Mouse (Mus musculus) kidney, postnatal 0 days (tissue): ENCODE results near the gene Cdipt. TPM values are rescaled to one million over a fixed set of nuclear protein-coding genes. Genes with fewer than 3 reads are reported as not detected.

Experiments used
- ATAC-seq: fragments of 200-750 bp; cut with Nextera tagmentation; replicated peaks from 2 replicates; pipeline ENCODE4 v1.8.0; 2017; ENCODE audit warnings: low read depth, moderate number of reproducible peaks, moderate TSS enrichment, moderate library complexity; ENCODE audit not compliant: low FRiP score
- DNase-seq: peaks from one replicate; pipeline ENCODE4 v3.0.0-alpha.2; 2016; ENCODE audit warnings: low spot score
- H3K27ac ChIP-seq: fragments of 300-500 bp; sonication (generic); 2 replicates; pipeline ENCODE4 v1.5.1; 2014; ENCODE audit warnings: mild to moderate bottlenecking
- H3K27me3 ChIP-seq: fragments of 300-500 bp; sonication (generic); 2 replicates; pipeline ENCODE4 v1.6.1; 2014; ENCODE audit warnings: low read length, mixed read lengths; ENCODE audit not compliant: insufficient read depth
- H3K36me3 ChIP-seq: fragments of 300-500 bp; sonication (generic); 2 replicates; pipeline ENCODE4 v1.6.1; 2014; ENCODE audit warnings: low read length, mixed read lengths; ENCODE audit not compliant: insufficient read depth
- H3K4me1 ChIP-seq: fragments of 300-500 bp; sonication (generic); replicated peaks from 2 replicates; pipeline ENCODE4 v1.6.1; 2014; ENCODE audit warnings: antibody characterized with exemption, low read length, mixed read lengths; ENCODE audit not compliant: insufficient read depth
- H3K4me2 ChIP-seq: fragments of 300-500 bp; sonication (generic); 2 replicates; pipeline ENCODE4 v1.6.1; 2014; ENCODE audit warnings: mild to moderate bottlenecking, low read length, moderate library complexity, mixed read lengths
- H3K4me3 ChIP-seq: fragments of 300-500 bp; sonication (generic); replicated peaks from 2 replicates; pipeline ENCODE4 v1.5.1; 2014; ENCODE audit warnings: low read depth, low read length
- H3K9ac ChIP-seq: fragments of 300-500 bp; sonication (generic); 2 replicates; pipeline ENCODE4 v1.6.1; 2014; ENCODE audit warnings: low read depth, low read length
- H3K9me3 ChIP-seq: fragments of 300-500 bp; sonication (generic); replicated peaks from 2 replicates; pipeline ENCODE4 v1.6.1; 2016; ENCODE audit warnings: low read length, inconsistent platforms, mixed read lengths
- CTCF ChIP-seq: IDR thresholded peaks from 2 replicates; pipeline ENCODE4 v1.5.1; 2016; ENCODE audit warnings: antibody characterized with exemption, low read depth, mild to moderate bottlenecking, moderate library complexity
- WGBS: fragments of 180-500 bp; shearing (Covaris S2); extraction: QIAGEN DNeasy Blood & Tissue Kit; methylation state at CpG from one replicate; pipeline ENCODE4 v1.1.7; 2014; 5-methylcytosine and 5-hydroxymethylcytosine counted together
- polyA plus RNA-seq: library from polyadenylated mRNA; unstranded; fragments of >200 nt; fragmentation: Nextera tagmentation; extraction: Ambion mirVana; gene quantifications from 2 replicates; pipeline ENCODE4 v1.2.1, GENCODE M21; 2015

Gene Cdipt
- polyA plus RNA-seq, 1 experiment from 2014 or later: 118 TPM

DNA sequence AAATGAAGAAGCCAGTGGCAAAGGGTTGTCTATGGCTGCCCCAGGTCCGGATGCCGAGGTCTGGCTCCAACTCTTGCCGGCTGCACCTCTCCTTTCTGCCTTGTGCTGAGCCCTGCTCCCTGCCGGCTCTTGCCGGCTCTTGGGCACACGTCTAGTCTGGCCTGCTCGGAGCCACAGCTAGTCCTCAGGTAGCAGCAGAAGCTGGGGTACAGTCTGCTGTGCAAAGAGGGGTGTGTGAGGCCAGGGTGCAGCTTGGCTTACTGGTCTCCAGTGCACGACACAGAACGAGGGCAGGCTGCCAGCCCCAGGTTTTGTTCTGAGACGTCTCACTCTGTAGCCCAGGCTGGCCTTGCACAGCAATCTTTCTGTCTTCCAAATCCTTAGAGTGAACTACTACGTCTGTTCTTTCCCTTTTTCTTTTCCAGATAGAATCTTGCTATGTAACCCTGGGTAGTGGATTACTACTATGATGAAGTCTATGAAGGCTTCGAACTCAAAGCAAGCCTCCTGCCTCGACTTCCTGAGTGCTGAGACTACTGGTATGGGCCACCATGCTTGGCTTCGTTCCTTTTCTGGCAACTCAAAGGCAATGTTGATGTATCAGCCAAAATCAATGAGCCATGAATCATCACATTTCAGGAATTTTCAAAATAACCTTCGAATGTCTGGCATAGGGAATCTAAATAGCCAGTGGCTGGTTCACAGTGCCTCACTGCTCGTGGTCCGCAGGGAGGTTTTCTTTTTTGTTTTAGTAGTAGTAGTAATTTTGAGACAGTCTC lies 33.8 kb downstream of the Cdipt start:
- 73% methylated on average over 17 of the region's 17 CpGs for WGBS
- Histone ChIP-seq H3K27ac (peak overlapping the region; percentile 83), H3K4me3 (no peak overlapping the region), H3K36me3 (0 out of 2 replicates have a peak, but pooled peaks cover 4% of the 10 kb centered on the region), H3K27me3 (no peaks in the 10 kb centered on the region), H3K9me3 (no peaks in the 10 kb centered on the region), H3K4me2 (no peak overlapping the region), H3K4me1 (peaks cover 16% of the 10 kb centered on the region; the same call in 1 of the 2 replicates), H3K9ac (peak overlapping the region; percentile 56; the same call in 1 of the 2 replicates)
- no peak for ATAC-seq
- no peak for DNase-seq
- no peak for TF ChIP-seq CTCF

DNA sequence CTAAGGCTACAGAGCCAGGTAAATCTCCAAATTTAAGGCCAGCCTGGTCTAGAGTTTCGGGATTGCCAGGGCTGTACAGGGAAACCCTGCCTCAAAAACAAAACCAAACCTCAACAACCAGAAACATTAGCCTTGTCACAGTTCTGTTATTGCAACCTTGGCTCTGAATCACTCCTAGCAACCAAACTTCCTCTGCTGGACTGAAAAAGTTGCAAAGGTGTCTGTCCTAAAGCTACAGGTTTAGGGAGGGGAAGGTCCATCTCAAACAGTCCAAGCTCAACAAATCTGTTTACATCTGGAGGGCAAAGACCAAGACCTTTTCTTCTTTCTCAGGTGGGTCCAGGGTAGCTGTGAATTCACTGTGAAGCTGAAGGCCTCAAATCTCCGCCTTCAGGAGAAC lies 35.3 kb downstream of the Cdipt start:
- 91% methylated on average over 2 of the region's 2 CpGs for WGBS
- no peak for TF ChIP-seq CTCF

DNA sequence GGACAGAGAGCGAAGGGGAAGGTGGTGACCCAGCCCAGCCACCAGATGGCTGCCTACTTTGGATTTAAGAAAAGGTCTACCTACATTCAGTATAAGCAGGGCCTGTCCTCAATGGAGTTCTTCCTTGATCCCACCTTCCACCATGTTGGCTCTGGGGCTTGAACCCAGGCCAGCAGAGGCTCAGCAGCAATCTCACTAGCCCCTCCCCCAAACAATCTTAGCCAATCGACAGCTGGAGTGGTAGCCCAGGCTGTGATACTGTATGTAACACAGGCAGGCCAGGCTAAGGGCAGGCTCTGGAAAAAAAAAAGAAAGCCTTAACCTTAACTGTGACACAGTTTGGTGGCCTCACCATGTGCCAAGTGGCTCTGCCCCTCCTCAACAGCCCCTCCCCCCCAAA lies 36.0 kb downstream of the Cdipt start:
- H3K36me3 ChIP-seq: 0 out of 2 replicates have a peak, but pooled peaks cover 4% of the 10 kb centered on the region
- H3K27ac ChIP-seq: no peak overlapping the region
- no peak overlapping the region for H3K9ac ChIP-seq
- peaks cover 20% of the 10 kb centered on the region; the same call in 1 of the 2 replicates for H3K4me1 ChIP-seq
- ATAC-seq (no peak), DNase-seq (no peak)
- 82% methylated on average over 2 of the region's 2 CpGs for WGBS
- TF ChIP-seq CTCF: peak; percentile 20; the same call in 1 of the 2 replicates
- H3K4me3 ChIP-seq: no peak overlapping the region
- H3K4me2 ChIP-seq: no peak overlapping the region
- no peaks in the 10 kb centered on the region for H3K27me3 ChIP-seq
- no peaks in the 10 kb centered on the region for H3K9me3 ChIP-seq

More for the DNA sequence above, 35.3 kb downstream of the Cdipt start:
- H3K27ac ChIP-seq: no peak overlapping the region
- H3K4me3 ChIP-seq: no peak overlapping the region
- H3K9me3 ChIP-seq: no peaks in the 10 kb centered on the region
- ATAC-seq (no peak), DNase-seq (no peak)
- H3K4me2 ChIP-seq: no peak overlapping the region
- H3K27me3 ChIP-seq: no peaks in the 10 kb centered on the region
- 0 out of 2 replicates have a peak, but pooled peaks cover 4% of the 10 kb centered on the region for H3K36me3 ChIP-seq
- H3K9ac ChIP-seq: no peak overlapping the region
- H3K4me1 ChIP-seq: peaks cover 20% of the 10 kb centered on the region; the same call in 1 of the 2 replicates

DNA sequence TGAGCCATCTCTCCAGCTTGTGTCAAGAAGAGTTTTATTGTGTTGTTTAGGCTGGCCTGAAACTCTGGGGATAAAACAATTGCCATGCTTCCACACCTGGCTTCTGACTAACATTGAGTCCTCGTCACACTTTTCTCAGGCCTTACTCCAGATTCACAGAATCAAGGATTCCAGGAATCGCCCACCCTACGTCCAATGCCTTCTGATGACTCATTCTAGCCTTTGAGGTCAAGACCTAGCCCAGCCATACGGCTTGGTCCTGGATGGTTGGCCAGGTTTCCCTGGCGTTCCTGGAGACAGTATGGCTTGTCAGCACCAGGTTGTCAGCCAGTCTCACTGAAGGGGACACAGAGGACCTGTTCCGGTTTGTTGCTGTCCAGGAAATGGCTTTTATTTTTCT lies 36.7 kb downstream of the Cdipt start:
- whole genome bisulfite sequencing: 71% methylated on average over 6 of the region's 6 CpGs
- Histone ChIP-seq H3K9ac (no peak overlapping the region), H3K4me1 (peaks cover 20% of the 10 kb centered on the region; the same call in 1 of the 2 replicates), H3K36me3 (0 out of 2 replicates have a peak, but pooled peaks cover 4% of the 10 kb centered on the region), H3K27me3 (no peaks in the 10 kb centered on the region), H3K4me2 (no peak overlapping the region), H3K27ac (no peak overlapping the region), H3K4me3 (no peak overlapping the region), H3K9me3 (no peaks in the 10 kb centered on the region)
- TF ChIP-seq CTCF: no peak
- ATAC-seq (no peak), DNase-seq (no peak)

DNA sequence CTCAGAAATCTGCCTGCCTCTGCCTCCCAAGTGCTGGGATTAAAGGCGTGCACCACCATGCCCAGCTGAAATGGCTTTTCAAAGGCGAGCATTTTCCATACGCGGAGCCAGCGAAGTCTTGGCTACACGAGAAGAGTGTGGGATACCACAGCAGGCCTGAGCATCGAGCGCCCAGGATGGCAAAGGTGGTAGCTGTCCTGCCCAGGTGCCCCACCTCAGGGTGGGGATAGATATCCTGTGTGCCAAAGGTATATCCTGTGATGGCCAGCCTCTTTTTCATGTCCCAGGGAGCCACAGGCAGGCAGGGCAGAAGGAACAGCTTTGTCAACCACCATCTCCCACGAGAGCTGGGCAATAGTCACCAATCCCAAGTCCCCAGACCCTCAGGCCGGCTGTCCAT lies 37.1 kb downstream of the Cdipt start:
- Histone ChIP-seq H3K9ac (no peak overlapping the region), H3K4me1 (peaks cover 23% of the 10 kb centered on the region; the same call in 1 of the 2 replicates), H3K4me2 (no peak overlapping the region), H3K4me3 (no peak overlapping the region), H3K27me3 (no peaks in the 10 kb centered on the region), H3K27ac (no peak overlapping the region), H3K9me3 (no peaks in the 10 kb centered on the region), H3K36me3 (0 out of 2 replicates have a peak, but pooled peaks cover 4% of the 10 kb centered on the region)
- 95% methylated on average over 10 of the region's 10 CpGs for WGBS
- no peak for DNase-seq
- no peak for TF ChIP-seq CTCF
- ATAC-seq: no peak

DNA sequence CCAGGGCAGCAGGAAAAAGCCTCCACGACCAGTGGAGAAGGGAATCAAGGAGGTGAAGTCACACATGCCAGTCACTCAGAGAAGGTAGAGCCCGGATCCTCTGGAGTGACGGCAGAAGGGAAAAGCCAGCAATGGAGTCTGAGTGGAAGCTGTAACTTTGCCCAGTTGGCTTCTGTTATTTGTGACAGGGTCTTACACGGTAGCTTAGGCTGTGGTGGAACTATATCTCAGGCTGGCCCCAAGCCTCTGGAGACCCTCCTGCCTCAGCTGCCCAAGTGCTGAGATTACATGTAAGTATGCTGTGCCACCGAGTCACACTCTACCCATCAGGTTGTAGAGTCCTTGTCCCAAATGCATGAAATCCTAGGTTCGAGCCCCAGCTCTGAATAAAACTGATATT lies 37.7 kb downstream of the Cdipt start:
- 94% methylated on average over 6 of the region's 6 CpGs for WGBS
- no peak for TF ChIP-seq CTCF
- peak overlapping the region; percentile 73; the same call in 1 of the 2 replicates for H3K4me2 ChIP-seq

More for the DNA sequence above, 37.7 kb downstream of the Cdipt start:
- DNase-seq (no peak), ATAC-seq (no peak)
- Histone ChIP-seq H3K4me3 (no peak overlapping the region), H3K27me3 (no peaks in the 10 kb centered on the region), H3K27ac (no peak overlapping the region), H3K4me1 (peaks cover 27% of the 10 kb centered on the region; the same call in 1 of the 2 replicates), H3K9me3 (no peaks in the 10 kb centered on the region), H3K36me3 (0 out of 2 replicates have a peak, but pooled peaks cover 4% of the 10 kb centered on the region), H3K9ac (no peak overlapping the region)
